In genomic region chr17:46384061-46384801, GRCm38 (mm10) we compare ENCODE assay signal across 8 mouse cellular contexts. TPM values are rescaled to one million over a fixed set of nuclear protein-coding genes. Genes with fewer than 3 reads are reported as not detected.
A peak's percentile ranks its signal among the peaks of the same experiment; 100 is the strongest.
DNase-seq lines count a peak whose midpoint lies in the region; ATAC-seq and TF ChIP-seq lines count a peak whose summit lies in the region.

No protein-coding gene starts in this region.

- no peak for TF ChIP-seq CTCF in heart, postnatal 0 days (IDR thresholded peaks at IDR 0.05; ENCODE audit: low read depth)

- H3K9ac ChIP-seq in heart, postnatal 0 days (replicated peaks; ENCODE audit: low read depth, low read length): peak overlapping the region; percentile 87

- H3K27me3 ChIP-seq in embryonic facial prominence, embryonic 10.5 days (replicated peaks; ENCODE audit: low read depth, poor library complexity, severe bottlenecking): no peaks in the 10 kb centered on the region
- H3K27me3 ChIP-seq in heart, postnatal 0 days (ENCODE audit: control insufficient read depth, insufficient read depth, low read length): no peaks in the 10 kb centered on the region

- no peak for ATAC-seq in heart, postnatal 0 days (ENCODE audit: insufficient read depth, low read depth)
- ATAC-seq in erythroid progenitor cell, adult 5-6 weeks (replicated peaks; ENCODE audit: low FRiP score, poor library complexity, severe bottlenecking): no peak

- H3K4me3 ChIP-seq in embryonic facial prominence, embryonic 10.5 days: peak overlapping the region; percentile 97
- H3K4me3 ChIP-seq in heart, postnatal 0 days (ENCODE audit: low read depth, low read length): peak overlapping the region; percentile 90
- peak overlapping the region; percentile 53 for H3K4me3 ChIP-seq in macrophage (ENCODE audit: inconsistent target)

- no peaks in the 10 kb centered on the region for H3K9me3 ChIP-seq in embryonic facial prominence, embryonic 10.5 days
- H3K9me3 ChIP-seq in heart, postnatal 0 days (replicated peaks; ENCODE audit: control insufficient read depth, low read length): no peaks in the 10 kb centered on the region

- peak overlapping the region; percentile 93 for H3K4me2 ChIP-seq in heart, postnatal 0 days (ENCODE audit: low read depth, low read length)

- peak overlapping the region; percentile 95 for H3K27ac ChIP-seq in embryonic facial prominence, embryonic 10.5 days (replicated peaks)
- peak overlapping the region; percentile 86 for H3K27ac ChIP-seq in heart, postnatal 0 days (ENCODE audit: low read depth)
- H3K27ac ChIP-seq in macrophage: no peak overlapping the region

- WGBS in embryonic facial prominence, embryonic 10.5 days: under 1% methylated on average over 70 of the region's 70 CpGs
- WGBS in heart, postnatal 0 days: under 1% methylated on average over 61 of the region's 70 CpGs
- WGBS in macrophage (ENCODE audit: missing documents): 2% methylated on average over 62 of the region's 70 CpGs

- no peak for TF ChIP-seq EP300 in heart, postnatal 0 days (IDR thresholded peaks at IDR 0.05; ENCODE audit: low read depth)

- peaks cover 28% of the 10 kb centered on the region for H3K36me3 ChIP-seq in embryonic facial prominence, embryonic 10.5 days (replicated peaks)
- peaks cover 19% of the 10 kb centered on the region for H3K36me3 ChIP-seq in heart, postnatal 0 days (replicated peaks; ENCODE audit: control insufficient read depth, insufficient read depth, low read length)
- H3K36me3 ChIP-seq in macrophage (ENCODE audit: inconsistent target): no peaks in the 10 kb centered on the region

- peak; percentile 34 for DNase-seq in CD4-positive helper T cell, adult 2 months (ENCODE audit: low read depth, low spot score)
- peak; percentile 34 for DNase-seq in ZHBTc4 (ENCODE audit: low read depth, low spot score)
- peak; percentile 58 for DNase-seq in embryonic facial prominence, embryonic 10.5 days (ENCODE audit: low spot score)
- peak; percentile 11 for DNase-seq in heart, postnatal 0 days (ENCODE audit: low spot score)
- DNase-seq in kidney, postnatal 4 days: peak; percentile 47 to 56
- DNase-seq in spleen, adult 18-20 months: peak; percentile 23 to 43

- H3K4me1 ChIP-seq in embryonic facial prominence, embryonic 10.5 days: peaks cover 29% of the 10 kb centered on the region
- H3K4me1 ChIP-seq in heart, postnatal 0 days (ENCODE audit: control insufficient read depth, insufficient read depth): peaks cover 8% of the 10 kb centered on the region; the same call in 1 of the 2 replicates

- H3K79me2 ChIP-seq in macrophage (ENCODE audit: inconsistent target): no peaks in the 10 kb centered on the region

RNA-seq across cellular contexts. Expression of gene Zfp318, which starts 0.7 kb away (rescaled TPM):
- polyA plus RNA-seq in embryonic facial prominence, embryonic 10.5 days (2016; fragmentation: Nextera tagmentation; extraction: Ambion mirVana): 10.5 and 12.6 TPM in 2 replicates
- 5.3 and 18.1 TPM in 2 replicates for total RNA-seq in heart, postnatal 0 days (2014; rRNA removed; ENCODE audit: low replicate concordance)
- polyA plus RNA-seq in heart, postnatal 0 days (2015; fragmentation: Nextera tagmentation; extraction: Ambion mirVana): 4.2 and 4.4 TPM in 2 replicates
- total RNA-seq in macrophage (2018; cell fraction: chromatin; rRNA removed): 100 to 1,000 TPM in 1 of 26 experiments, 10 to 100 TPM in 25; 22.1 to 100 (median 44.6) TPM
- total RNA-seq in macrophage (2018; cell fraction: cytosol; rRNA removed): 10 to 100 TPM in 23 of 26 experiments, 1 to 10 TPM in 3; 7.4 to 25.0 (median 14.9) TPM
- total RNA-seq in macrophage (2018; cell fraction: nucleus; rRNA removed): 10 to 100 TPM; 23.1 to 78.6 (median 38.4) TPM
- 6.7 to 12.9 TPM (median 11.8 TPM) in 3 replicates for polyA plus RNA-seq in macrophage (2018)
- total RNA-seq in erythroid progenitor cell, adult 5-6 weeks (2015; ENCODE audit: low replicate concordance): 0.72 and 8.8 TPM in 2 replicates
- total RNA-seq in erythroid progenitor cell, adult 5-6 weeks (2017; ENCODE audit: low replicate concordance): 3.3 and 10.1 TPM in 2 replicates

RNA-seq across cellular contexts. Expression of gene Crip3, which starts 44.5 kb away (rescaled TPM):
- 0.77 TPM in 1 of 2 replicates, not detected in the other for polyA plus RNA-seq in embryonic facial prominence, embryonic 10.5 days (2016; fragmentation: Nextera tagmentation; extraction: Ambion mirVana)
- 1.5 TPM in 1 of 2 replicates, not detected in the other for total RNA-seq in heart, postnatal 0 days (2014; rRNA removed; ENCODE audit: low replicate concordance)
- polyA plus RNA-seq in heart, postnatal 0 days (2015; fragmentation: Nextera tagmentation; extraction: Ambion mirVana): 0.48 and 1.00 TPM in 2 replicates
- not detected for total RNA-seq in macrophage (2018; cell fraction: chromatin; rRNA removed)
- total RNA-seq in macrophage (2018; cell fraction: cytosol; rRNA removed): not detected
- total RNA-seq in macrophage (2018; cell fraction: nucleus; rRNA removed): 1 to 10 TPM in 1 of 26 experiments, not detected in 25; 1.5 TPM
- not detected in 3 replicates for polyA plus RNA-seq in macrophage (2018)
- not detected in 2 replicates for total RNA-seq in erythroid progenitor cell, adult 5-6 weeks (2015; ENCODE audit: low replicate concordance)
- total RNA-seq in erythroid progenitor cell, adult 5-6 weeks (2017; ENCODE audit: low replicate concordance): not detected in 2 replicates

RNA-seq across cellular contexts. Expression of gene Slc22a7, which starts 54.0 kb away (rescaled TPM):
- not detected in 2 replicates for polyA plus RNA-seq in embryonic facial prominence, embryonic 10.5 days (2016; fragmentation: Nextera tagmentation; extraction: Ambion mirVana)
- not detected in 2 replicates for total RNA-seq in heart, postnatal 0 days (2014; rRNA removed; ENCODE audit: low replicate concordance)
- polyA plus RNA-seq in heart, postnatal 0 days (2015; fragmentation: Nextera tagmentation; extraction: Ambion mirVana): not detected in 2 replicates
- not detected for total RNA-seq in macrophage (2018; cell fraction: chromatin; rRNA removed)
- not detected for total RNA-seq in macrophage (2018; cell fraction: cytosol; rRNA removed)
- not detected for total RNA-seq in macrophage (2018; cell fraction: nucleus; rRNA removed)
- not detected in 3 replicates for polyA plus RNA-seq in macrophage (2018)
- not detected in 2 replicates for total RNA-seq in erythroid progenitor cell, adult 5-6 weeks (2015; ENCODE audit: low replicate concordance)
- not detected in 2 replicates for total RNA-seq in erythroid progenitor cell, adult 5-6 weeks (2017; ENCODE audit: low replicate concordance)

RNA-seq across cellular contexts. Expression of gene Abcc10, which starts 56.1 kb away (rescaled TPM):
- polyA plus RNA-seq in embryonic facial prominence, embryonic 10.5 days (2016; fragmentation: Nextera tagmentation; extraction: Ambion mirVana): 6.3 and 6.6 TPM in 2 replicates
- total RNA-seq in heart, postnatal 0 days (2014; rRNA removed; ENCODE audit: low replicate concordance): 5.8 and 6.8 TPM in 2 replicates
- 3.6 and 4.1 TPM in 2 replicates for polyA plus RNA-seq in heart, postnatal 0 days (2015; fragmentation: Nextera tagmentation; extraction: Ambion mirVana)
- 10 to 100 TPM; 13.4 to 42.2 (median 30.0) TPM for total RNA-seq in macrophage (2018; cell fraction: chromatin; rRNA removed)
- total RNA-seq in macrophage (2018; cell fraction: cytosol; rRNA removed): 1 to 10 TPM; 1.8 to 5.2 (median 3.1) TPM
- total RNA-seq in macrophage (2018; cell fraction: nucleus; rRNA removed): 10 to 100 TPM in 25 of 26 experiments, 1 to 10 TPM in 1; 9.8 to 35.4 (median 22.3) TPM
- polyA plus RNA-seq in macrophage (2018): 1.8 to 3.9 TPM (median 2.4 TPM) in 3 replicates
- total RNA-seq in erythroid progenitor cell, adult 5-6 weeks (2015; ENCODE audit: low replicate concordance): not detected in 2 replicates
- 0.53 TPM in 1 of 2 replicates, not detected in the other for total RNA-seq in erythroid progenitor cell, adult 5-6 weeks (2017; ENCODE audit: low replicate concordance)
